Mouse (Mus musculus) liver, embryonic 15.5 days (tissue): ENCODE results near the gene Smim24. TPM values are rescaled to one million over a fixed set of nuclear protein-coding genes. Genes with fewer than 3 reads are reported as not detected.

Experiments
- ATAC-seq: fragments of 200-750 bp; cut with Nextera tagmentation; 2 replicates; pipeline ENCODE4 v1.8.0; 2017; ENCODE audit warnings: moderate number of reproducible peaks, mild to moderate bottlenecking, moderate library complexity; ENCODE audit not compliant: insufficient read depth
- H3K27ac ChIP-seq: fragments of 300-500 bp; sonication (generic); replicated peaks from 2 replicates; pipeline ENCODE4 v1.5.1; 2015; ENCODE audit warnings: mild to moderate bottlenecking, inconsistent platforms
- H3K27me3 ChIP-seq: fragments of 300-500 bp; sonication (generic); 2 replicates; pipeline ENCODE4 v1.6.1; 2015; ENCODE audit warnings: mild to moderate bottlenecking, inconsistent platforms
- H3K36me3 ChIP-seq: fragments of 300-500 bp; sonication (generic); replicated peaks from 2 replicates; pipeline ENCODE4 v1.6.1; 2015; ENCODE audit warnings: moderate library complexity, mild to moderate bottlenecking, inconsistent platforms
- H3K4me1 ChIP-seq: fragments of 300-500 bp; sonication (generic); replicated peaks from 2 replicates; pipeline ENCODE4 v1.6.1; 2015; ENCODE audit warnings: inconsistent platforms
- H3K4me2 ChIP-seq: fragments of 300-500 bp; sonication (generic); 2 replicates; pipeline ENCODE4 v1.6.1; 2015; ENCODE audit warnings: moderate library complexity, mild to moderate bottlenecking, inconsistent platforms
- H3K4me3 ChIP-seq: fragments of 300-500 bp; sonication (generic); replicated peaks from 2 replicates; pipeline ENCODE4 v1.5.1; 2015; ENCODE audit warnings: mild to moderate bottlenecking, inconsistent platforms
- H3K9ac ChIP-seq: fragments of 300-500 bp; sonication (generic); 2 replicates; pipeline ENCODE4 v1.6.1; 2015; ENCODE audit warnings: moderate library complexity, mild to moderate bottlenecking, inconsistent platforms
- H3K9me3 ChIP-seq: fragments of 300-500 bp; sonication (generic); replicated peaks from 2 replicates; pipeline ENCODE4 v1.6.1; 2016; ENCODE audit warnings: inconsistent platforms
- WGBS: fragments of 180-500 bp; shearing (Covaris S2); methylation state at CpG from one replicate; pipeline ENCODE4 v1.1.7; 2015; ENCODE audit warnings: mixed read lengths; ENCODE audit not compliant: insufficient replicate concordance; 5-methylcytosine and 5-hydroxymethylcytosine counted together
- polyA plus RNA-seq: library from polyadenylated mRNA; unstranded; fragments of >200 nt; fragmentation: Nextera tagmentation; extraction: Ambion mirVana; gene quantifications from 2 replicates; pipeline ENCODE4 v1.2.1, GENCODE M21; 2015

Gene Smim24
- 1.9 and 2.3 TPM in 2 replicates for polyA plus RNA-seq

DNA sequence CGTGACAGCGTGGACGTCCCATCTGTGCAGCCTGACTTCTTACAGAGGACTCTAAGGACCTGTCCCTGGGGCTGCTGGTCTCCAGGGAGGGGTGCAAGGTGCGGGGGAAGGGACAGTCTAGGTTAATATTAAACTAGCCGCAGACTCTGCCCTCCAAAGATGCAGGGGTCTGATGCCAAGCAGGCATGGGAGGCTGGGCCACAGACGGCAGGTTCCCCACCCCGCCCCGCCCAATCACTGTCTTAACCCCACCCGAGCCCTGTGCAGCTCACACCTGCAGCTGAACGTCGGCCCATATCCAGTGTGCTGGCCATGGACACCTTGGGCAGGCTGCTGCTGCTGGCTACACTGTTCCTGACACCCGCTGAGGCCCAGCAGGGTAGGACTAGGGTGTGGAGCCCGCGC, at the start of gene Smim24:
Gene Smim24 (plus strand): TSS at position 271 of the 405 bp plus-strand sequence.
- ATAC-seq: no peak
- Histone ChIP-seq H3K4me3 (peak within 1 kb of the TSS; percentile 34), H3K9ac (peak within 1 kb of the TSS; percentile 11; the same call in 1 of the 2 replicates), H3K9me3 (no peaks in the 10 kb centered on the region), H3K27ac (peak within 1 kb of the TSS; percentile 19; the same call in 1 of the 2 replicates), H3K27me3 (no peaks in the 10 kb centered on the region; the same call in 1 of the 2 replicates), H3K4me1 (peaks cover 49% of the 10 kb centered on the region), H3K4me2 (peak within 1 kb of the TSS; percentile 63), H3K36me3 (peaks cover 9% of the 10 kb centered on the region)
- WGBS: 41% methylated on average over 14 of the region's 14 CpGs

DNA sequence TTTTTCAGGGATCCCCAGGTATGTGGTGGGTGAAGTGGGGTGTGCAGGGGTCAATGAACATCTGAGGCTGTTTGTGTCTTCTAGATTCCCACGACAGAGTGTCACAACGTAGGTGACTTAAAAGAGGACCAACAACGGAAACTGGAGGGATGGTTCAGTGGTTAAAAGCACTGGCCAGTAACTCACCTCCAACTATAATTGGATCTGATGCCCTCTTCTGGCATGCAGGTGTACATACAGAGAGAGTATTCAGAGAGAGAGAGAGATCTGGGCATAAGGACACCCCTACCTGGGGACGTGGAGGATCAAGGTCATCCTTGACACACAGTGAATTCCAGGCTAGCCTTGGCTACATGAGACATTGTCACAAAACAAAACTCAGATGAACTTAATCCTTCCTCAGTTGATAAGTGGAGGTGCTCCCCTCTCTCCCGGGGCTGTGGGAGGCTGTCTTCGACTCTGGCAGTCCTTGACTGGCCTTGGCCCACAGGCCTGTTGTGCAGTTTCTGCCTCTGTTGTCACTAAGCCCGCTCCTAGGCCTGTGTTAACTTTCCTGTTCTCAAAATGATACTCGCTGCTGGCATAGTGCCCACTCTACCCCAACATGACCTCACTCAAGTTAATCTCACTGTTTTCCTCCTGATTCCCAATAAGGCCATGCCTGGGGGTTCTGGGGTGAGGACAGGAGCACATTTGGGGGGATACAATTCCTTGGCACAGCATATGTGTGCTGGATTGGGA, 48.3 kb upstream of the Smim24 start:
- peaks cover 66% of the 10 kb centered on the region for H3K27me3 ChIP-seq
- no peak for ATAC-seq
- H3K9me3 ChIP-seq: no peaks in the 10 kb centered on the region
- H3K4me2 ChIP-seq: no peak overlapping the region
- peaks cover 77% of the 10 kb centered on the region for H3K4me1 ChIP-seq
- H3K4me3 ChIP-seq: no peak overlapping the region
- WGBS: 43% methylated on average over 8 of the region's 8 CpGs
- H3K27ac ChIP-seq: no peak overlapping the region
- peaks cover 25% of the 10 kb centered on the region for H3K36me3 ChIP-seq
- H3K9ac ChIP-seq: no peak overlapping the region

DNA sequence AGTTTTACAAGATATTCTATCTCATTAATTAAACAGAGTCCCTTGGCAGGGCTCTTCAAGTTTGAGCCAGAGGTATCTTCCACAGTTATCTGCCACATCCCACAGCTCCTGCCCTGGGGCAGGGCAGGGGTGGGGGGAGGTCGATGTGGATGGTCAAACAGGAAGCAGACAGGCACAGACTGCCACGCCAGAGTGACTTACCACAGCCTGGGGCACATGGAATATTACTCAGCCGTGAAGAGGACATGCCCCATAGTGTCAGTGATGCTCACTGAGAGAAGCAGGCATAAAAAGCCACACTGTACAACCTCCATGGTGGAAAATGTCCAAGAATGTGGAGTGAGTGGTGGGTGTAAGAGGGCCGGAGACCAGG, 47.7 kb upstream of the Smim24 start:
- H3K9me3 ChIP-seq: no peaks in the 10 kb centered on the region
- no peak for ATAC-seq
- H3K27me3 ChIP-seq: peaks cover 63% of the 10 kb centered on the region
- no peak overlapping the region for H3K4me3 ChIP-seq
- H3K4me2 ChIP-seq: no peak overlapping the region
- H3K9ac ChIP-seq: no peak overlapping the region
- peaks cover 25% of the 10 kb centered on the region for H3K36me3 ChIP-seq
- H3K4me1 ChIP-seq: peaks cover 81% of the 10 kb centered on the region
- 50% methylated on average over 4 of the region's 4 CpGs for WGBS
- no peak overlapping the region for H3K27ac ChIP-seq

DNA sequence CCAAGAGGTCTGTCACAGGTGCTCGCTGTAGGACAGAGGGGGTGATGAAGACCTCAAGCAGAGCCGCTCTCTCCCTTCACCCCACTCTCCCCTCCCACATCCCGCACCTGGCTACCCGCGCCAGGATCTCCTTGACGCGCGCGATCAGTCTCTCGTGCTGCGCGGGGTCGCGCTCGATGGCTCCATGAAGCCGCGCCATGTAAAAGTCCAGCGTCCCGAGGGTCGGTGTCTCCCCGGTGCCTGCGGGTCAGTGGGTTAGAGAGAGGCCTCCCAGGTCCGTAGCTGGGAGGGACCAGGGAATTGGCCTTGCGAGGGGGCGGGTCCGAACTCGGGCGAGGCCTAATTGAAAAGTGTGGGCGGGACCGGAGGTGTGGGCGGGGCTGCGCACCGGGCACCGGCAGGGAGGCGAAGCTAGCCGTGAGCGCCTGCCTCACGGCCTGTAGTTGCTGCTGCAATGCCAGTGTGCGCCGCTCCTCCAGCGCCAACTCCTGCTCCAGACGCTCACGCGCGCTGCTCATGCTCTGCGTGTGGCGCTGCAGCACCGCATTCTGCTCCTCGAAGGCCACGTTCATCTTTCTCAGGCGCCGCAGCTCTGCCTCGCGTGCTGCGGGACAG, 46.3 kb upstream of the Smim24 start:
- ATAC-seq: 0 out of 2 replicates have a peak, but pooled peaks have one; percentile 1
- H3K9ac ChIP-seq: peak overlapping the region; percentile 33; the same call in 1 of the 2 replicates
- peaks cover 75% of the 10 kb centered on the region for H3K4me1 ChIP-seq
- H3K27ac ChIP-seq: peak overlapping the region; percentile 57; the same call in 1 of the 2 replicates
- WGBS: 13% methylated on average over 55 of the region's 55 CpGs
- peak overlapping the region; percentile 82 for H3K4me2 ChIP-seq
- H3K27me3 ChIP-seq: peaks cover 50% of the 10 kb centered on the region
- peak overlapping the region; percentile 49 for H3K4me3 ChIP-seq
- H3K36me3 ChIP-seq: peaks cover 25% of the 10 kb centered on the region
- no peaks in the 10 kb centered on the region for H3K9me3 ChIP-seq

DNA sequence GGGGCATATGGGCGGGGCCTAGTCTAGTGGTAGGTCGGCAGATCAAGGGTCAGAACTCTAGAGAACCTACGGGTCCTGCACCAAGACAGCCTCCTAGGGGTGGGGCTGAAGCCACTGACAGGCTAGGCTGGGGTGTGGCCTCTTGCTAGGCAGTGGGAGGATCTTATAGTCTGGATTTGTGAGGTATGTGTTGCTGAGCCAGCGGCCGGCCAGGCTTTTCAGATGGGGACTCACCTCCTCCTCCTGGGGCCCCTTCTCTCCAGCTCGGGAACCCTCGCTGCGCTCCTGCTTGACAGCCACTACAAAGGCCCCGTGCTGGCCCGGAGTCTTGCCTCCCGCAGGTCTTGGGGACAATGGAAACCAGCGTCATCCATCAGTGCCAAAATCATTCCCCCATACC, 43.7 kb upstream of the Smim24 start:
- peak overlapping the region; percentile 90 for H3K4me3 ChIP-seq
- no peaks in the 10 kb centered on the region for H3K9me3 ChIP-seq
- H3K27ac ChIP-seq: peak overlapping the region; percentile 90
- WGBS: 6% methylated on average over 12 of the region's 12 CpGs
- peaks cover 25% of the 10 kb centered on the region for H3K36me3 ChIP-seq
- peak overlapping the region; percentile 96 for H3K9ac ChIP-seq
- H3K4me1 ChIP-seq: peaks cover 76% of the 10 kb centered on the region
- H3K27me3 ChIP-seq: peaks cover 24% of the 10 kb centered on the region
- peak; percentile 19; the same call in 1 of the 2 replicates for ATAC-seq
- H3K4me2 ChIP-seq: peak overlapping the region; percentile 96

DNA sequence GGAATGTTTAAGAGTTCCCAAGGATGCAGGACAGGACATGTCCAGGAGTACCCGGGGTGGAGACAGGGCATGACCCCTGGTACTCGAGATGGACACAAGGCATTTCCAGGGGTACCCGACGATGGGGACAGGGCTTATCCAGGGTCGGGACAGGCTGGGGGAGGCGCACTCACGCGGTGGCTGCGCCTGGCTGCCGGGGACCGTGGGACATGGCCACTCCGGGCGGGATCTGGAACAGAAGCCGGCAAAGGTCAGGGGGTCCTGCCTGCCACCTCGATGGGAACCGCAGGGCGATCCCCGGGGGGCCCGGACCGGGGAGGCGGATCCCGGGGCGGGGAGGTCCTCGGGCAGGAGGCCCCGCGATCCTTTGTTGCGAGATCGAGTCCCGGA, 42.9 kb upstream of the Smim24 start:
- Histone ChIP-seq H3K9me3 (no peaks in the 10 kb centered on the region), H3K4me3 (peak overlapping the region; percentile 90), H3K4me1 (peaks cover 77% of the 10 kb centered on the region), H3K36me3 (peaks cover 25% of the 10 kb centered on the region), H3K27ac (peak overlapping the region; percentile 90), H3K9ac (peak overlapping the region; percentile 96), H3K4me2 (peak overlapping the region; percentile 96), H3K27me3 (peaks cover 16% of the 10 kb centered on the region)
- peak; percentile 5 for ATAC-seq
- WGBS: 1% methylated on average over 29 of the region's 29 CpGs

DNA sequence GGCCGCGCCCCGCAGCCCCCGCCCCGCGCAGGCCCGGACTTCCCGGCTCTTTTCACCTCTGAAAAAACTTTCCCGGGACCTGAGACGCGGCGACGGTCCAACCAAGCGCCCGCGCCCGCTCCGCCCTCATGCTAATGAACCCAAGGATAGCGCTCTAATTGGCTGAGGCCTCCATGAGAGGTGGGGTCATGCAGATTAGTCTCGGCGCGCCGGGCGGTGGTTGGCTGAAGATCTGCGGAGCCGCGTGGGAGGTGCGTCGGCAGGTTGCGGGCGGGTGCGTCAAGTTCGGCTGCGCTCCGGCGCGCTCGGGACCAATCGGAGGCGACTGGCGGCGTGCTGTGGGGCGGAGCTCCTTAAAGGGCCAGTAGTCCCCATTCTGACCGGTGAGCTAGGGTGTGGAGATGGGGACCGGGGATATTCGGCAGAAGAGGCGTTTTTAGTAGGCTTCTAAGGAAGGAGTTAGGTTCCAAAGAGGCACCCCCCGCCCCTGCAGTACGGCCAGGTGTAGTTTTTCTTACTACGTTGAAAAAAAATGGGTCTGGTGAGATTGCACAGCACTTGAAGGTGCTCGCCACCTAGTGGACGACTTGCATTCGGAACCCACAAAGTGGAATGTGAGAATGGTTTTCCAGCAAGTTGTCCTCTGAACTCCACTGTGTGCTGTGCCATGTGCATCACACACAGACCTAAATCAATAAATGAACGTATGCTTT, 42.3 kb upstream of the Smim24 start, which contains the start of gene Hmg20b:
Gene Hmg20b (minus strand): TSS at position 130 of the 713 bp plus-strand sequence.
- Histone ChIP-seq H3K4me2 (peak within 1 kb of the TSS; percentile 96), H3K4me1 (peaks cover 79% of the 10 kb centered on the region), H3K27me3 (peaks cover 11% of the 10 kb centered on the region), H3K4me3 (peak within 1 kb of the TSS; percentile 90), H3K36me3 (peaks cover 25% of the 10 kb centered on the region), H3K9me3 (no peaks in the 10 kb centered on the region), H3K27ac (peak within 1 kb of the TSS; percentile 90), H3K9ac (peak within 1 kb of the TSS; percentile 96)
- WGBS: under 1% methylated on average over 54 of the region's 54 CpGs
- peak; percentile 91 for ATAC-seq

DNA sequence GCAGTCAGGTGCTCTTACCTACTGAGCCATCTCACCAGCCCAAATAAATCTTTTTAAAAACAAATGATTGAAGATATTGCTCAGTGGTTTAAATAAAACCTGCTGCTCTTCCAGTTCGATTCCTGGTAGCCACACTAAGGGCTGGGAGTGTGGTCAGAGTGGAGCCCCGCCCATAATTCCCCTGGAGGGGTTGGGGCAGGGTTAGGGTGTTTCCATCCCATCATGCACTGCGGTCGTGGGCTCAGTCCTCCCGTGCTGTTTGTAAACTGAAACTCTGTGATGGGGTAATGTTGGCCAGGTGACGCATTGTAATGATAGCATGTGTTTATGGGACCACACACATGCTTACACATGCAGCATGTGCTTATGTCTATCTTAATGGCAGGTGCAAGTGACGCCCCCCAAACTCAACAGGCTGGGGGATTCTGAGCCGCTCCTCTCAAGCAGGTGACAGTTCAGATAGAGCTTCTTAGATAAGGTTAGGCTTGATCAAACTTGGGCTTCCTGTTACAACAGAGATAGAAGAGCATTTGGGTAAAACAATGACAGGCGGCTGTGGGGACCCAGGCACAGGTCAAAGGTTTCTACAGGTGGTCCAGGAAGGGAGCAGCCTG, 41.1 kb upstream of the Smim24 start:
- Histone ChIP-seq H3K4me3 (peak overlapping the region; percentile 90), H3K4me1 (peaks cover 82% of the 10 kb centered on the region), H3K27ac (peak overlapping the region; percentile 83), H3K36me3 (peaks cover 19% of the 10 kb centered on the region), H3K9me3 (no peaks in the 10 kb centered on the region), H3K9ac (peak overlapping the region; percentile 52), H3K4me2 (peak overlapping the region; percentile 80), H3K27me3 (no peaks in the 10 kb centered on the region)
- WGBS: 4% methylated on average over 9 of the region's 9 CpGs
- no peak for ATAC-seq

DNA sequence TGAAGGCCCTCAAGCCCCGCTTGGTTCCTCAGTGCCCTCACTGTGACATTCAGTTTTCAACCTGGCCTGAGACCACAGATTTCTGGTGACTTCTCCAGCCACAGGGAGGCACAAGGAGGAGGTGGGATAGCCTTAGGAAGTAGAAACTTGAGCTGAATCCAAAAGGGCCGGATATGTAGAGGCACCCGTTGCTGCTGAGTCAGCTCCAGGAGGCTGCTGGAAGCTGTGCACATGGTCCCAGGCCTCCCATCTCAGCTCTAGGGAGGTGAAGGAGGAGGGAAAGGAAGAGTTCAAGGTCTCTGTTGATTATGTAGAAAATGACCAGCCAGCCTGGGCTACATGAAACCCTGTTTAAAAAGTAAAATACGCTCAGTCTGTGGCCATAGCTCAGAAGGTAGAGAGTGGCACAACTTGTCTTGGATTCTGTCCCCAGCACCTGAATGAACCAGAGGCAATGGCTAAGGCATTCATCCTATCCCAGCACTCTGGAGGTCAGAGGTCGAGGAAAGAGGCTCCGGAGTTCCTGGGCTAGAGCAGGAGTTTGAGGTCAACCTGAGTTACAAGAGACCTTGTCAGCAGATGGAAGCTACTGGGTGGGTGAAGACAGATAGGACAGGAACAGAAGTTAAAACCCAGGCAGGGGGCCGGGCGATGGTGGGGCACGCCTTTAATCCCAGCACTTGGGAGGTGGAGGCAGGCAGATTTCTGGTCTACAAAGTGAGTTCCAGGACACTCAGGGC, 37.9 kb upstream of the Smim24 start:
- Histone ChIP-seq H3K9me3 (no peaks in the 10 kb centered on the region), H3K27me3 (no peaks in the 10 kb centered on the region), H3K27ac (no peak overlapping the region; the same call in 1 of the 2 replicates), H3K4me2 (no peak overlapping the region), H3K36me3 (peaks cover 6% of the 10 kb centered on the region), H3K9ac (no peak overlapping the region), H3K4me1 (peaks cover 78% of the 10 kb centered on the region), H3K4me3 (no peak overlapping the region)
- 70% methylated on average over 9 of the region's 9 CpGs for WGBS
- ATAC-seq: no peak

DNA sequence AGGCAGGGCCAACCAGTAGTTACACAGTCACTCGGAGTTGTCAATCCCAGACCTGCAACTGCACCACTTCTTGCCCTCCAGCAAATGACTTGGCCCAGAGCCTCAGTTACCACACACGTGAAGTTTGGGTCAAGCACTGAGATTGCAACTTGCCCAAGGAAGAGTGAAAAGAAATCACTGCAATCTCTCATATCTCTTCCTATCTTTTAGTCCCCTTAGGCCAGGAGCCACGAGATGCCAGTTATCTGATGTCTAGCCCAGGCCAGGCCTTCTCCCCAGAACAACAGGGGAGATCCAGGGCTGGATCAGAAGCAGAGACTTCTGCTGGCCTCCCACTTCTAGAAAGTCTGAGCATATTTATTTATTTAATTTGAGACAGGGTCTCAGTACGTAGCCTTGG, 37.3 kb upstream of the Smim24 start:
- Histone ChIP-seq H3K27me3 (no peaks in the 10 kb centered on the region), H3K9me3 (no peaks in the 10 kb centered on the region), H3K9ac (no peak overlapping the region), H3K4me1 (peaks cover 82% of the 10 kb centered on the region), H3K27ac (no peak overlapping the region), H3K4me3 (no peak overlapping the region), H3K36me3 (peaks cover 12% of the 10 kb centered on the region), H3K4me2 (no peak overlapping the region)
- 46% methylated on average over 4 of the region's 4 CpGs for WGBS
- no peak for ATAC-seq
